8 mouse cellular contexts compared by ENCODE assay signal in genomic region chr1:78658441-78659269, GRCm38 (mm10). TPM values are rescaled to one million over a fixed set of nuclear protein-coding genes. Genes with fewer than 3 reads are reported as not detected.
DNase-seq lines count a peak whose midpoint lies in the region; ATAC-seq and TF ChIP-seq lines count a peak whose summit lies in the region.

No protein-coding gene starts in this region.

- H3K4me1 ChIP-seq in lung, embryonic 14.5 days (ENCODE audit: insufficient read depth) = peaks cover 29% of the 10 kb centered on the region
- H3K4me1 ChIP-seq in embryonic facial prominence, embryonic 12.5 days = peaks cover 36% of the 10 kb centered on the region
- H3K4me1 ChIP-seq in intestine, embryonic 14.5 days (replicated peaks; ENCODE audit: control insufficient read depth, insufficient read depth, low read length) = peaks cover 34% of the 10 kb centered on the region
- peaks cover 19% of the 10 kb centered on the region for H3K4me1 ChIP-seq in liver, postnatal 0 days (ENCODE audit: insufficient read depth)
- H3K4me1 ChIP-seq in stomach, embryonic 14.5 days (ENCODE audit: control insufficient read depth, insufficient read depth, low read length) = peaks cover 20% of the 10 kb centered on the region

- H3K9me3 ChIP-seq in lung, embryonic 14.5 days (ENCODE audit: low read depth, low read length) = no peaks in the 10 kb centered on the region
- H3K9me3 ChIP-seq in embryonic facial prominence, embryonic 12.5 days = no peaks in the 10 kb centered on the region
- no peaks in the 10 kb centered on the region for H3K9me3 ChIP-seq in intestine, embryonic 14.5 days (ENCODE audit: control insufficient read depth, low read length)
- no peaks in the 10 kb centered on the region for H3K9me3 ChIP-seq in liver, postnatal 0 days (ENCODE audit: low read length)
- no peaks in the 10 kb centered on the region for H3K9me3 ChIP-seq in stomach, embryonic 14.5 days (ENCODE audit: control insufficient read depth, low read depth, low read length)

- peak overlapping the region; percentile 97 for H3K4me3 ChIP-seq in lung, embryonic 14.5 days (ENCODE audit: low read depth, low read length)
- H3K4me3 ChIP-seq in embryonic facial prominence, embryonic 12.5 days = peak overlapping the region; percentile 98
- H3K4me3 ChIP-seq in intestine, embryonic 14.5 days (ENCODE audit: low read depth, low read length) = peak overlapping the region; percentile 54
- H3K4me3 ChIP-seq in liver, postnatal 0 days (ENCODE audit: low read depth, low read length) = peak overlapping the region; percentile 68
- H3K4me3 ChIP-seq in stomach, embryonic 14.5 days (ENCODE audit: low read depth, low read length) = peak overlapping the region; percentile 96

- peak; percentile 61 for DNase-seq in lung, embryonic 14.5 days
- DNase-seq in lung, postnatal 4 days = no peak
- peak; percentile 38 for DNase-seq in R1 (ENCODE audit: low read depth, low spot score)
- DNase-seq in intestine, embryonic 14.5 days (ENCODE audit: low spot score) = peak; percentile 61
- DNase-seq in liver, postnatal 0 days = no peak
- DNase-seq in right cerebral cortex, postnatal 4 days = no peak

- no peaks in the 10 kb centered on the region for H3K27me3 ChIP-seq in lung, embryonic 14.5 days (ENCODE audit: insufficient read depth, low read length)
- H3K27me3 ChIP-seq in embryonic facial prominence, embryonic 12.5 days = no peaks in the 10 kb centered on the region
- no peaks in the 10 kb centered on the region for H3K27me3 ChIP-seq in intestine, embryonic 14.5 days (replicated peaks; ENCODE audit: control insufficient read depth, insufficient read depth, low read length)
- no peaks in the 10 kb centered on the region for H3K27me3 ChIP-seq in liver, postnatal 0 days (ENCODE audit: insufficient read depth, low read length)
- no peaks in the 10 kb centered on the region for H3K27me3 ChIP-seq in stomach, embryonic 14.5 days (ENCODE audit: control insufficient read depth, insufficient read depth, low read length)

- H3K4me2 ChIP-seq in lung, embryonic 14.5 days = peak overlapping the region; percentile 68
- peak overlapping the region; percentile 79 for H3K4me2 ChIP-seq in embryonic facial prominence, embryonic 12.5 days (replicated peaks)
- peak overlapping the region; percentile 58 for H3K4me2 ChIP-seq in intestine, embryonic 14.5 days (ENCODE audit: low read length)
- peak overlapping the region; percentile 73 for H3K4me2 ChIP-seq in liver, postnatal 0 days (ENCODE audit: low read depth, low read length)
- peak overlapping the region; percentile 57 for H3K4me2 ChIP-seq in stomach, embryonic 14.5 days (replicated peaks; ENCODE audit: low read depth, low read length)

- peak overlapping the region; percentile 96 for H3K27ac ChIP-seq in lung, embryonic 14.5 days (ENCODE audit: low read depth)
- H3K27ac ChIP-seq in embryonic facial prominence, embryonic 12.5 days = peak overlapping the region; percentile 98
- H3K27ac ChIP-seq in intestine, embryonic 14.5 days (ENCODE audit: low read depth) = peak overlapping the region; percentile 88
- H3K27ac ChIP-seq in liver, postnatal 0 days (ENCODE audit: low read depth) = peak overlapping the region; percentile 84
- peak overlapping the region; percentile 92 for H3K27ac ChIP-seq in stomach, embryonic 14.5 days (ENCODE audit: low read length)

- TF ChIP-seq CTCF in lung, embryonic 14.5 days (IDR thresholded peaks at IDR 0.05; ENCODE audit: low read depth) = no peak
- no peak for TF ChIP-seq CTCF in liver, postnatal 0 days (IDR thresholded peaks at IDR 0.05; ENCODE audit: low read depth)

- ATAC-seq in lung, embryonic 14.5 days (ENCODE audit: insufficient read depth) = no peak
- no peak for ATAC-seq in embryonic facial prominence, embryonic 12.5 days (ENCODE audit: insufficient number of reproducible peaks, insufficient read depth, low FRiP score, low TSS enrichment)
- no peak for ATAC-seq in intestine, embryonic 14.5 days (replicated peaks; ENCODE audit: low FRiP score, low TSS enrichment, low read depth)
- ATAC-seq in liver, postnatal 0 days = no peak
- no peak for ATAC-seq in stomach, embryonic 14.5 days (ENCODE audit: insufficient number of reproducible peaks, insufficient read depth, low FRiP score, low read depth)

- peak overlapping the region; percentile 96 for H3K9ac ChIP-seq in lung, embryonic 14.5 days
- H3K9ac ChIP-seq in embryonic facial prominence, embryonic 12.5 days = peak overlapping the region; percentile 98
- H3K9ac ChIP-seq in intestine, embryonic 14.5 days (ENCODE audit: low read length) = peak overlapping the region; percentile 94
- peak overlapping the region; percentile 81 for H3K9ac ChIP-seq in liver, postnatal 0 days (replicated peaks)
- H3K9ac ChIP-seq in stomach, embryonic 14.5 days (replicated peaks; ENCODE audit: low read depth, low read length) = peak overlapping the region; percentile 92

- WGBS in lung, embryonic 14.5 days = under 1% methylated on average over 20 of the region's 20 CpGs
- WGBS in embryonic facial prominence, embryonic 12.5 days = 2% methylated on average over 20 of the region's 20 CpGs
- 2% methylated on average over 20 of the region's 20 CpGs for WGBS in intestine, embryonic 14.5 days
- WGBS in liver, postnatal 0 days (ENCODE audit: insufficient replicate concordance) = 3% methylated on average over 20 of the region's 20 CpGs
- 2% methylated on average over 20 of the region's 20 CpGs for WGBS in stomach, embryonic 14.5 days

- TF ChIP-seq EP300 in liver, postnatal 0 days (IDR thresholded peaks at IDR 0.05; ENCODE audit: low read depth) = no peak

- 0 out of 2 replicates have a peak, but pooled peaks cover under 1% of the 10 kb centered on the region for H3K36me3 ChIP-seq in lung, embryonic 14.5 days (ENCODE audit: insufficient read depth)
- H3K36me3 ChIP-seq in embryonic facial prominence, embryonic 12.5 days = no peaks in the 10 kb centered on the region
- H3K36me3 ChIP-seq in intestine, embryonic 14.5 days (ENCODE audit: control insufficient read depth, insufficient read depth, low read length) = no peaks in the 10 kb centered on the region
- H3K36me3 ChIP-seq in liver, postnatal 0 days (replicated peaks; ENCODE audit: insufficient read depth, low read length) = no peaks in the 10 kb centered on the region
- H3K36me3 ChIP-seq in stomach, embryonic 14.5 days (ENCODE audit: control insufficient read depth, insufficient read depth, low read length) = no peaks in the 10 kb centered on the region

RNA-seq across cellular contexts. Expression of gene Utp14b, which starts 0.8 kb away (rescaled TPM):
- 4.9 and 5.5 TPM in 2 replicates for polyA plus RNA-seq in lung, embryonic 14.5 days (2014; fragmentation: Nextera tagmentation; extraction: Ambion mirVana)
- 5.3 and 5.7 TPM in 2 replicates for polyA plus RNA-seq in embryonic facial prominence, embryonic 12.5 days (2016; fragmentation: Nextera tagmentation; extraction: Ambion mirVana)
- 4.4 and 5.8 TPM in 2 replicates for polyA plus RNA-seq in intestine, embryonic 14.5 days (2014; fragmentation: Nextera tagmentation; extraction: Ambion mirVana)
- 0.59 and 0.65 TPM in 2 replicates for polyA plus RNA-seq in liver, postnatal 0 days (2015; fragmentation: Nextera tagmentation; extraction: Ambion mirVana)
- 6.5 and 6.6 TPM in 2 replicates for polyA plus RNA-seq in stomach, embryonic 14.5 days (2014; fragmentation: Nextera tagmentation; extraction: Ambion mirVana)

RNA-seq across cellular contexts. Expression of gene Acsl3, which starts 1.0 kb away (rescaled TPM):
- polyA plus RNA-seq in lung, embryonic 14.5 days (2014; fragmentation: Nextera tagmentation; extraction: Ambion mirVana) = 54.8 and 61.2 TPM in 2 replicates
- 75.4 and 92.0 TPM in 2 replicates for polyA plus RNA-seq in embryonic facial prominence, embryonic 12.5 days (2016; fragmentation: Nextera tagmentation; extraction: Ambion mirVana)
- 87.5 and 96.7 TPM in 2 replicates for polyA plus RNA-seq in intestine, embryonic 14.5 days (2014; fragmentation: Nextera tagmentation; extraction: Ambion mirVana)
- 7.6 and 8.4 TPM in 2 replicates for polyA plus RNA-seq in liver, postnatal 0 days (2015; fragmentation: Nextera tagmentation; extraction: Ambion mirVana)
- 80.6 and 85.9 TPM in 2 replicates for polyA plus RNA-seq in stomach, embryonic 14.5 days (2014; fragmentation: Nextera tagmentation; extraction: Ambion mirVana)

Comparison
In these comparisons a context has a peak if more than half of its experiments do, and no peak if none do; other contexts are left out.
1. DNase-seq: peak in lung, embryonic 14.5 days (single experiment), R1 (single experiment) and intestine, embryonic 14.5 days (single experiment); none in lung, postnatal 4 days (0 of 2), liver, postnatal 0 days (single experiment) and right cerebral cortex, postnatal 4 days (single experiment).
2. Peak in every context shown above with its lines, with median percentiles within 50 percentile points of each other: H3K27ac ChIP-seq, H3K4me2 ChIP-seq, H3K4me3 ChIP-seq and H3K9ac ChIP-seq.